Mouse (Mus musculus) ES-Bruce4 (cell line): ENCODE measurements around the gene Zbed4.

Source experiments
- CTCF ChIP-seq: IDR thresholded peaks from one replicate; pipeline ENCODE4 v1.8.1; 2011; ENCODE audit warnings: low read depth, low read length
- EP300 ChIP-seq: IDR thresholded peaks from 2 replicates; pipeline ENCODE4 v1.6.1; 2011; ENCODE audit warnings: low read depth, low read length; ENCODE audit not compliant: insufficient read depth
- POLR2A ChIP-seq: IDR thresholded peaks from one replicate; pipeline ENCODE4 v1.8.1; 2011; ENCODE audit warnings: low read length; ENCODE audit not compliant: insufficient read depth

GRCm38 (mm10) chr15:88808121-88808520 is 56.7 kb downstream of the Zbed4 start:
- TF ChIP-seq CTCF (no peak), POLR2A (no peak), EP300 (no peak)
